Mouse (Mus musculus): ENCODE data around the gene Dmrtc1b.
"Not testable (repeated sequence)": the region's sequence is repeated elsewhere in the genome, so short reads cannot be mapped to it uniquely, and the experiment has no call there.

Dmrtc1b gene

GRCm38 (mm10) chrX:102707535-102707934 is at the start of gene Dmrtc1b, which contains the start of gene Gm9112:
Dmrtc1b (plus strand) TSS chrX:102707865.
Gm9112 (minus strand) TSS chrX:102707635.
- not testable (repeated sequence) for DNase-seq (ENCODE audit: low spot score)

GRCm38 (mm10) chrX:102660712-102661111 is 47.0 kb upstream of the Dmrtc1b start:
- no peak for DNase-seq (ENCODE audit: low spot score)

- DNase-seq (ENCODE audit: low spot score) = no peak
These were observed 41.0 kb upstream of the Dmrtc1b start for GRCm38 (mm10) chrX:102666641-102667040.

GRCm38 (mm10) chrX:102684706-102685105 is 23.0 kb upstream of the Dmrtc1b start:
- not testable (repeated sequence) for DNase-seq (ENCODE audit: low spot score)

GRCm38 (mm10) chrX:102686872-102687271 is 20.8 kb upstream of the Dmrtc1b start, which contains the start of gene Gm3880:
Gm3880 (minus strand) TSS chrX:102686972.
- not testable (repeated sequence) for DNase-seq (ENCODE audit: low spot score)

GRCm38 (mm10) chrX:102689252-102689651 is 18.4 kb upstream of the Dmrtc1b start:
- not testable (repeated sequence) for DNase-seq (ENCODE audit: low spot score)

GRCm38 (mm10) chrX:102700636-102701035 is 7.0 kb upstream of the Dmrtc1b start:
- DNase-seq (ENCODE audit: low spot score) = not testable (repeated sequence)

GRCm38 (mm10) chrX:102724226-102724625 is 16.6 kb downstream of the Dmrtc1b start:
- not testable (repeated sequence) for DNase-seq (ENCODE audit: low spot score)

All from left cerebral cortex, adult 11 months (tissue).